Mouse (Mus musculus) yolk sac, embryonic 10.5 days (tissue): Measurements from ENCODE around the gene Pak6.
A peak's percentile ranks its signal among the peaks of the same experiment; 100 is the strongest.

Experiments
- DNase-seq: peaks from one replicate; pipeline ENCODE4 v3.0.0-alpha.2; 2017; ENCODE audit warnings: low spot score

Gene Pak6

GRCm38 (mm10) chr2:118729194-118729593, 66.1 kb downstream of the Pak6 start:
- no peak for DNase-seq

- no peak for DNase-seq
Observed at GRCm38 (mm10) chr2:118729816-118730621, 66.9 kb downstream of the Pak6 start.

GRCm38 (mm10) chr2:118730622-118730915, 67.5 kb downstream of the Pak6 start:
- peak; percentile 39 for DNase-seq

- no peak for DNase-seq
Observed at GRCm38 (mm10) chr2:118731981-118732380, 68.9 kb downstream of the Pak6 start.

- DNase-seq, result no peak
Observed at GRCm38 (mm10) chr2:118733341-118733740, 70.2 kb downstream of the Pak6 start.

GRCm38 (mm10) chr2:118740341-118740740, 77.2 kb downstream of the Pak6 start:
- no peak for DNase-seq

- no peak for DNase-seq
Observed at GRCm38 (mm10) chr2:118741183-118741582, 78.1 kb downstream of the Pak6 start.

- no peak for DNase-seq
Observed at GRCm38 (mm10) chr2:118743261-118743943, 80.3 kb downstream of the Pak6 start.

GRCm38 (mm10) chr2:118744621-118745020, 81.5 kb downstream of the Pak6 start:
- no peak for DNase-seq

- DNase-seq, result peak; percentile 91
Observed at GRCm38 (mm10) chr2:118745232-118745884, 82.3 kb downstream of the Pak6 start, which contains the start of gene Inafm2. Gene Inafm2 (plus strand): TSS chr2:118745758.

GRCm38 (mm10) chr2:118745915-118746901, 83.1 kb downstream of the Pak6 start:
- peak; percentile 44 for DNase-seq

GRCm38 (mm10) chr2:118747301-118747960, 84.3 kb downstream of the Pak6 start:
- no peak for DNase-seq
